Mouse (Mus musculus) olfactory bulb, adult 2 months (tissue): Measurements from ENCODE around the gene Mrpl45. TPM values are rescaled to one million over a fixed set of nuclear protein-coding genes. Genes with fewer than 3 reads are reported as not detected.
A peak's percentile ranks its signal among the peaks of the same experiment; 100 is the strongest.

Experiments used
- H3K27ac ChIP-seq: fragments of 200-500 bp; 2 replicates; pipeline ENCODE4 v1.5.1; 2012; ENCODE audit warnings: low read depth, low read length; ENCODE audit not compliant: insufficient read depth
- H3K4me1 ChIP-seq: fragments of 200-500 bp; 2 replicates; pipeline ENCODE4 v1.6.1; 2012; ENCODE audit warnings: low read length; ENCODE audit not compliant: control insufficient read depth, insufficient read depth
- H3K4me3 ChIP-seq: fragments of 200-500 bp; 2 replicates; pipeline ENCODE4 v1.5.1; 2012; ENCODE audit warnings: mild to moderate bottlenecking, low read depth, low read length, moderate library complexity; ENCODE audit not compliant: insufficient read depth
- CTCF ChIP-seq: fragments of 200-500 bp; IDR thresholded peaks from 2 replicates; pipeline ENCODE4 v1.5.1; 2012; ENCODE audit warnings: low read depth, mild to moderate bottlenecking, low read length, moderate library complexity; ENCODE audit not compliant: insufficient read depth
- POLR2A ChIP-seq: fragments of 200-500 bp; IDR thresholded peaks from 2 replicates; pipeline ENCODE4 v1.6.1; 2012; ENCODE audit warnings: mild to moderate bottlenecking, low read depth, low read length, moderate library complexity; ENCODE audit not compliant: insufficient read depth
- WGBS: fragments of 180-500 bp; shearing (Covaris S2); methylation state at CpG from one replicate; pipeline ENCODE4 v1.1.7; 2018; 5-methylcytosine and 5-hydroxymethylcytosine counted together
- polyA plus RNA-seq: library from polyadenylated mRNA; stranded (reverse); fragments of >200 nt; gene quantifications from 2 replicates; pipeline ENCODE4 v1.2.4, GENCODE M21; 2012; ENCODE audit warnings: low replicate concordance; ENCODE audit not compliant: missing spikeins, insufficient read depth, insufficient read length

Mrpl45 gene
- polyA plus RNA-seq, 1 experiment, result not detected

DNA sequence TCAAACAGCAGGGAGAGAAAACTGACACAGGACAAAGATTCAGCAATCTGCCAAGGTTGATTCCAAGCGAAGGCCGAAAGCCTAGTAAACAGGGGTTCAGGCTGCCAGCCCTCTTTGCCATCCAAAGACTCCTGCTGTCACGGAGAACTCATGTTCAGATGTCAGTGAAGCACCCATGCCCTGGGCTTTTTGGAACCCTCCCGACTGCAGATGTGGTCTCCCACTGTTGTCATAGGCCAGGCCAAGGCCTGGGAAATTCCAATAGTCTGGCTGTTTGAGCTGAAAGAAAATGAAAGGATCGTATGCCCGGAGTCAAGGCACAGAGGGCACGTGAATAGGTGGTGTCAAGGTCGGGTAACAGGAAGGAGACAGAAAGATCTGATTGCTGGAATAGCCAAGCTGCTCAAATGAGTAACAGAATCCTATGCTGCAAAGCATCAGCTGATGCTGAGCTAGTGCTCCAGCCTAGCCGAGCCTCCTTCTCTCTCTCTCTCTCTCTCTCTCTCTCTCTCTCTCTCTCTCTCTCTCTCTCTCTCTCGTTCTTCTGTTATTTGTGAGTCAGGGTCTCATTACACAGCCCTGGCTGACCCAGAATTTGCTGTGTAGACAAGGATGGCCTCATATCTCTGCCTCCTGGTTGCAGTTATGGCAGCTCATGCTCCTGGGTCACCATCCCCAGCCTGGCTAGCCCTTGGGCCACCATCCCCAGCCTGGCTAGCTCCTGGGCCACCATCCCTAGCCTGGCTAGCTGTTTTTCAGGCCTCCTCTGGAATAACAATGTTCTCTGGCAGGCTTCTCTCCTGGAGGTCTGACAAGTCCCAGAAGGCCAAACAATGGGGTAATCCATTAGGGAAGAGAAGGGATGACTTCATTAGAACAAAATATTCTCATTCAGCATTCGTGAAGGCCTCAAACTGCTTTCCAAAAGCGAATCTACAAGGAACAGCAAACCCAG lies 26.0 kb upstream of the Mrpl45 start:
- H3K4me3 ChIP-seq, result no peak overlapping the region
- 48% methylated on average over 12 of the region's 12 CpGs for WGBS
- TF ChIP-seq POLR2A, result no peak
- no peak for TF ChIP-seq CTCF
- H3K27ac ChIP-seq, result peak overlapping the region; percentile 39; the same call in 1 of the 2 replicates
- H3K4me1 ChIP-seq, result peaks cover 2% of the 10 kb centered on the region; the same call in 1 of the 2 replicates

DNA sequence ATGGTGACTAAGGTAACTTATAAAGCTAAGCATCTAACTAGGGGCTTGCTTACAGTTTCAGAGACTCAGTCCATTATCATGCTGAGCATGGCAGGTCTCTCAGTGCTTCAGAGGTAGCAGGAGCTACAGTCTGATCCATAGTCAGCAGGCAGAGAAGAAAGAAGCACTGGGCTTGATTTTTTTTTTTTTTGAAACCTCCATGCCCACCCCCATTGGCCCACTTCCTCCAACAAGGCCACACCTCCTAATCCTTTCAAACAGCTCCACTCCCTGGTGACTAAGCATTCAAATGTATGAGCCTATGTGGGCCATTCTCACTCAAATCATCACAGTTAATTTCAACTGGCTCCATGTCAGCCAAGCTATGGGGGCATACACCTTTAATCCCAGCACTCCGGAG lies 22.8 kb upstream of the Mrpl45 start:
- Histone ChIP-seq H3K4me1 (peaks cover 2% of the 10 kb centered on the region; the same call in 1 of the 2 replicates), H3K27ac (no peak overlapping the region), H3K4me3 (no peak overlapping the region)
- TF ChIP-seq CTCF (no peak), POLR2A (no peak)
- WGBS, result 79% methylated on average over 1 of the region's 1 CpGs

DNA sequence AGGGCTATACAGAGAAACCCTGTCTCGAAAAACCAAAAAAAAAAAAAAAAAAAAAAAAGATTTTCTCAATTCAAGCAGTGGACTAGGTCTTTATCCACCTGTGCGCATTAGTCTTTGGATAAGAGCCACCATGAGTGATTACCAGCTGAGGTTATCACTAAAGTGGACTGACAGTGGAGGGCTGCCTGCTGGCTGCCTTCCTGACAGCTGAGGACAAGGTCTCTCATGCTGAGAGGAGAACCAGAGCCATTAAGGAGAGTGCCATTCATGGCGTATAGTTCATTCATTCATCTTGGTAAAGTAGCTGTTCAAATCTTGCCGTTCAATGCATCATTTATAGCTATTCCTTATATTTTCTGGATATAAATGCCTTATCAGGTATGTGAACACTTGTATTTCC lies 19.0 kb upstream of the Mrpl45 start:
- 95% methylated on average over 3 of the region's 4 CpGs for WGBS
- Histone ChIP-seq H3K4me3 (no peak overlapping the region), H3K27ac (no peak overlapping the region), H3K4me1 (0 out of 2 replicates have a peak, but pooled peaks cover 3% of the 10 kb centered on the region)
- TF ChIP-seq CTCF (no peak), POLR2A (no peak)

DNA sequence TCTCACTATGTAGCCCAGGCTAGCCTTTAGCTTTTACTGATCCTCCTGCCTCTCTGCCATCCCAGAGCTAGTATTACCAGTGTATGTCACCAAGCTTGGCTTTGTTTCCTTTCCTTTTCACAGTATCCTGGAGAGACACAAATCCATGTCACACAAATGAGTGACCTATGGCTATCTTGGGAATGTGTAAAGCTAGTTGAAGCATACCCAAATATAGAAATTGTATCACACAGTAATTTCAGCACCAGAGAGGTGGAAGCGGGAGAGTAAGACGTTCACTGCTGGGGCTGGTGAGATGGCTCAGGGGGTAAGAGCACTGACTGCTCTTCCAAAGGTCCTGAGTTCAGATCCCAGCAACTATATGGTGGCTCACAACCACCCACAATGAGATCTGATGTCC lies 15.6 kb upstream of the Mrpl45 start:
- 96% methylated on average over 2 of the region's 2 CpGs for WGBS
- H3K4me1 ChIP-seq, result peaks cover 6% of the 10 kb centered on the region; the same call in 1 of the 2 replicates
- TF ChIP-seq CTCF (no peak), POLR2A (no peak)

DNA sequence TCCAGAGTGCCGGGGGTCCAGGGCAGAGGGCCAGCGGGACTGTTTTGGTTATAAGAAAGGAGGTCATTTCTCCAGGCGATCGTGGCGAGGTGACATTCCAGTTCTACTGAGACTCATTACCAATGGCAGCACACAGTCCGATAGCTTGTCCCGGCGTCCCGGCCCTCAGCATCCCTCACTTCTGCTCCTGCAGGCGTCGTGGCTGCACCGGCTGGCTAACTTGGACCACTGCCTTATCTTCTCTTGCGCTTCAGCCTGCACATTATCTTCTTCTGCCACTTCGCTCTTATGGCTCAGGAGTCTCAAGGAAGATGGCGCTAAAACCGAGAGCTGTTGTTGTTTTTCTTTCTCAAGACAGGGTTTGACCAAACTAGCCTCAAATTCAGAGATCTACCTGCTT lies 14.1 kb upstream of the Mrpl45 start:
- H3K27ac ChIP-seq, result no peak overlapping the region
- H3K4me1 ChIP-seq, result peaks cover 6% of the 10 kb centered on the region; the same call in 1 of the 2 replicates
- H3K4me3 ChIP-seq, result no peak overlapping the region
- 56% methylated on average over 16 of the region's 16 CpGs for WGBS
- no peak for TF ChIP-seq CTCF
- TF ChIP-seq POLR2A, result no peak

More for the DNA sequence above, 15.6 kb upstream of the Mrpl45 start:
- Histone ChIP-seq H3K27ac (no peak overlapping the region), H3K4me3 (no peak overlapping the region)

DNA sequence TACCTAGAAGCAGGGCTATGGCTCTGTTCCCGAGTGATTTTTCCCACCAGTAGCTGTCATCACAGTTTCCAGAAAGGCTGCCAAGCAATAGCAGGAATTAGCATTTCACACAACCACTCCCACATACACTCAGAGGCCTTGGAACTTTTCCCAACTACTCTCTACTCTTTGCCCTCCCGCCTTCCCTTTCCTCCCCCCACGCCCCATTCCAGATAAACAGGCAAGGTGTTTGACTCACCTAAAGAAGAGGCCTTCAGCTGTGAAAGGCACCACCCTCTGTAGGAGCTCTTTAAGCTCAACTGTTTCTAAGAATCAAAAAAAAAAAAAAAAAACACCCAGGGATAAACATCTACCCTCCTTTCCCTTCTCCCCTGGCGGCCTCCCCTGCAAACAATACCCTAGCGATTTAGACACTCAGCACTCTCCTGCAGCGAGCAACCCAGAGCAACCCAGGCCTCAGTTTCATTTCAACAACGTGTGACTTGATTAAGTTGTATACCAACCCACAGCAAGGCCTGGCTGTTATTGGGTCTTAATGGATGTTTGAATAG lies 13.2 kb upstream of the Mrpl45 start:
- H3K4me1 ChIP-seq, result peaks cover 6% of the 10 kb centered on the region; the same call in 1 of the 2 replicates
- no peak overlapping the region for H3K4me3 ChIP-seq
- 29% methylated on average over 7 of the region's 7 CpGs for WGBS
- no peak for TF ChIP-seq POLR2A
- no peak for TF ChIP-seq CTCF
- no peak overlapping the region for H3K27ac ChIP-seq

DNA sequence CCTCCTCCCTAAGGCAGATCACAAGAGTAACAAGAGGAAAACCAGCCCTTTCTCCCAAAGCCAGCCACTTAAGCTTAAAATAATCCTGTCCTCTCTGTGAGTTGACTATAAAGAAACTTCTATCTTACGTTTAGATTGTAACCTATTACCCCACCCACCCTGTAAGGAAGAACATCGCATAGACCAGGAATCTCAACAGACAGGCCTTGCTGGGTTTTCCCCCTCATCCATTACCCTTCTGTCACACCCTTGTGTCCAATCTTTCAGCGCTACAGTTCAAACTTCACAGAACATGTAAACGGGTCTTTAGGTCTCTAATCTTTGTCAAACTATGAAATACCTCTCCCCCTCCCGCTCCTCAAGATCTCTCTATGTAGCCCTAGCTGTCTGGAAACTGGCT lies 10.9 kb upstream of the Mrpl45 start:
- H3K27ac ChIP-seq, result no peak overlapping the region
- no peak for TF ChIP-seq CTCF
- TF ChIP-seq POLR2A, result no peak
- WGBS, result 92% methylated on average over 5 of the region's 5 CpGs
- H3K4me1 ChIP-seq, result peaks cover 11% of the 10 kb centered on the region
- H3K4me3 ChIP-seq, result no peak overlapping the region

DNA sequence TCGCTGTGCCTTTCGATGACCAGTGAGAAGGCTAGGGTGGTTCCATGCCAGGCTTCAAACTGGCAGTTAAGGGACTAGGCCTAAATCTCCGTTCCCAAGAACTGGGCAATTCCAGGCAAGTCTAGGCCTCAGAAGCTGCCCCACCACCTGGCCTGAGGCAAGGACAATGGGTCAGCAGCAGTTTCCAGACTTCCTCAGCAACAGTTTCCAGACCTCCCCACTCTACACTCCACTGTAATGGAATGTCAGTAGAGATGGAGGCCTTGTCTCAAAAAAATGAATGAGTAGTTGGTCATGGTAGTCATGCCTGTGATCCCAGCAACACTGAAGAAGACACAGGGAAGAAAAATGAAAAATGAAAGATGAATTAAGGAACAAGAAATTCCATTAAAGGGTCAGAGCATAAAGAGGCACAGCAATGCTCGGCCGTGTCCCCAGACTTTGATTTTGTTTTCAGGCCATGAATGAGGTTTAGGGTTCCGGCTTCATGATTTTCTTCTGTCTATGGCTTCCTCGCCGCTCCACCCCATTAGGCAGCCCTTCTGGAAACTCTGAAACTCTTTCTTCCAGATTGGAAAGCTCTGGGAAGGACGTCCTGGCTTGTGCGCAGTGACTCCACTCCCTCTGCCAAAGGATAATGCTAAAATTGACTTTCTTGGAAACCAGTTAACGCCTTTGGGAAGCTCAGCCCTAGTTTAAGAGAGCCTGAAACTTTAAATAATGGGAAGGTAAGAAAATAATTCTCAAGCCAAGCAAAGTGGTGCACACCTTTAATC lies 8.0 kb upstream of the Mrpl45 start:
- peaks cover 21% of the 10 kb centered on the region for H3K4me1 ChIP-seq
- no peak overlapping the region for H3K4me3 ChIP-seq
- TF ChIP-seq CTCF (no peak), POLR2A (no peak)
- WGBS, result 94% methylated on average over 11 of the region's 11 CpGs
- H3K27ac ChIP-seq, result no peak overlapping the region

DNA sequence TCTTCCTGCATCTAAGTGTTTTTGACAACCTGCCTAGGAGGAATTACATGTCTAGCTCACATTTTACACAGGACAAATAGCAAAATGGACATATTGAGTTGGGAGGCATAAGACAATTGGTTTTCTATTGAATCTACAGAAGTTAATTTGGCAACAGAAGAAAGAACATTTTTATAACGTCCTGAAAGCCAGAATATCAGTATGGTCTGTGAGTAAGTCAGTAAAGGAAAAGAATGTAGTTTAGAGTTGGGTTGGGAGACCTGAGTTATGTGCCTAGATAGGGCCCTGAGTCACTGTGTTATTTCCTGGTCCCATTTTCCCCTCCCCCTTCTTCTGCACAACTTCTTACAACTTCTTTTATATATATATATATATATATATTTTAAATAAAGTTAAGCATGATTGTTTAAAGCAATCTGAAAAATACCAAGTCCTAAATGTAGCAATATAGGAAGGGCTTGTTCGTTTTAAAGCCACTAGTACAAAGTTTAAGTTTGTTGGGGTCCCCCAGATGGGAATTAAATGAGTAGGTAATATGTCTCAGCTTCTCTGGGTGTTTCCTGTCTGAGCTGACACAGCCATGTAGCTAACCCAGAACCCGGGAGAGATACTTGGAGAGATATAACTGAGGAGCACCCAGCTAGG lies 6.6 kb upstream of the Mrpl45 start:
- Histone ChIP-seq H3K4me3 (no peak overlapping the region), H3K4me1 (peaks cover 20% of the 10 kb centered on the region), H3K27ac (no peak overlapping the region)
- TF ChIP-seq POLR2A, result no peak
- TF ChIP-seq CTCF, result no peak
- 38% methylated on average over 3 of the region's 3 CpGs for WGBS
